Mouse (Mus musculus) neural tube, embryonic 14.5 days (tissue): ENCODE measurements around the gene Bgn. TPM values are rescaled to one million over a fixed set of nuclear protein-coding genes. Genes with fewer than 3 reads are reported as not detected.

Experiments used
- ATAC-seq: fragments of 200-750 bp; cut with Nextera tagmentation; 2 replicates; pipeline ENCODE4 v1.8.0; 2017; ENCODE audit warnings: low read depth, mild to moderate bottlenecking, moderate TSS enrichment, moderate library complexity
- H3K27ac ChIP-seq: fragments of 300-500 bp; sonication (generic); 2 replicates; pipeline ENCODE4 v1.5.1; 2014; ENCODE audit warnings: low read depth, mild to moderate bottlenecking, control low read depth, low read length, moderate library complexity, mixed read lengths
- H3K27me3 ChIP-seq: fragments of 300-500 bp; sonication (generic); 2 replicates; pipeline ENCODE4 v1.6.1; 2014; ENCODE audit warnings: low read length; ENCODE audit not compliant: control insufficient read depth, insufficient read depth
- H3K36me3 ChIP-seq: fragments of 300-500 bp; sonication (generic); 2 replicates; pipeline ENCODE4 v1.6.1; 2014; ENCODE audit warnings: low read length, mixed read lengths; ENCODE audit not compliant: control insufficient read depth, insufficient read depth
- H3K4me1 ChIP-seq: fragments of 300-500 bp; sonication (generic); 2 replicates; pipeline ENCODE4 v1.6.1; 2014; ENCODE audit warnings: low read length; ENCODE audit not compliant: control insufficient read depth, insufficient read depth
- H3K4me2 ChIP-seq: fragments of 300-500 bp; sonication (generic); 2 replicates; pipeline ENCODE4 v1.6.1; 2014; ENCODE audit warnings: mild to moderate bottlenecking, low read depth, low read length, control low read depth
- H3K4me3 ChIP-seq: fragments of 300-500 bp; sonication (generic); 2 replicates; pipeline ENCODE4 v1.5.1; 2014; ENCODE audit warnings: low read depth, low read length, control low read depth, mixed read lengths
- H3K9ac ChIP-seq: fragments of 300-500 bp; sonication (generic); replicated peaks from 2 replicates; pipeline ENCODE4 v1.6.1; 2014; ENCODE audit warnings: low read depth, mild to moderate bottlenecking, control low read depth, low read length, mixed read lengths
- H3K9me3 ChIP-seq: fragments of 300-500 bp; sonication (generic); 2 replicates; pipeline ENCODE4 v1.6.1; 2016; ENCODE audit warnings: low read length; ENCODE audit not compliant: control insufficient read depth
- WGBS: fragments of 180-500 bp; shearing (Covaris S2); extraction: QIAGEN DNeasy Blood & Tissue Kit; methylation state at CpG from one replicate; pipeline ENCODE4 v1.1.7; 2014; 5-methylcytosine and 5-hydroxymethylcytosine counted together
- polyA plus RNA-seq: library from polyadenylated mRNA; unstranded; fragments of >200 nt; fragmentation: Nextera tagmentation; extraction: Ambion mirVana; gene quantifications from 2 replicates; pipeline ENCODE4 v1.2.1, GENCODE M21; 2014

Bgn gene
- polyA plus RNA-seq, 1 experiment from 2014 or later = 8.3 TPM

DNA sequence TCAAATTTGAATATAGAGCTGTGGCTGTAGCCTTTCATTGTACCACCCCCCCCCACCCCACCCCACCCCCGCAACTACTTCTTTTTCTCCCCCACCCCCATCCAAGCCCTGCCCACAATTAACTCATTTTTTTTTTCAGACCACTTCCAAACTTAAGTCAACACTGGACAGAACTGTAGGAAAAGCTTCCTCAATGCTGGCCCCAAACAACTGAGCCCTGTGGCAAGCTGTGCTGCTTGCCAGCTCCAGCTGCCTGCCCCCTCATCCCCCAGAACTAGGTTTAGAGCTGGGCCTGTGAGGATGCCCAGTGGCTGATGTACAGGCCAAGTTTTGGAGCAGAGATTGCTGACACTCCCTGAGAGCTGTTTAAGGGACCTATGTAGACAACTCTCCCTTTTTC, 14.7 kb upstream of the Bgn start:
- Histone ChIP-seq H3K27me3 (no peaks in the 10 kb centered on the region), H3K36me3 (no peaks in the 10 kb centered on the region), H3K4me1 (no peaks in the 10 kb centered on the region), H3K9me3 (no peaks in the 10 kb centered on the region), H3K4me2 (no peak overlapping the region), H3K4me3 (no peak overlapping the region), H3K27ac (no peak overlapping the region), H3K9ac (no peak overlapping the region)
- ATAC-seq = no peak
- 55% methylated on average over 1 of the region's 1 CpGs for WGBS

DNA sequence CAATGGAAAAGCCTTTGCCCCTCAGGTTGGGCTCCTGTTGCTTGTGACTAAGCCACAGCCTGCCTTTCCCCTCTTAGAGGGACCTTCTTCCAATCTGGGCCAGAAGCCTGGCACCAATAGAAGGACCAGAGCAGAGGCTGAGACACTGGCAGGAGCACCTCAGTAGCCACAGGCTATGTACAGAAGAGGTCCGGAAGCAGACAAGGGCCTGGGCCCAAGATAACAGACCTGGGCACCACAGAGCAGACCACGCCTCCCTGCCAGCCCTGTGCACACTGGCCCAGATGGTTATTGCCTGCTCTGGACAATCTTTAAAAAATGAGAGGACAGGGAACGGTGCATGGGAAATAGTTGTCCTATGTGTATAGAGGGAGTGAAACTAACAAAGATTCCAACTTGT, 11.6 kb upstream of the Bgn start:
- no peak for ATAC-seq
- H3K27me3 ChIP-seq = no peaks in the 10 kb centered on the region
- 92% methylated on average over 3 of the region's 3 CpGs for WGBS
- no peak overlapping the region for H3K4me3 ChIP-seq
- H3K27ac ChIP-seq = no peak overlapping the region
- no peaks in the 10 kb centered on the region for H3K4me1 ChIP-seq
- H3K36me3 ChIP-seq = no peaks in the 10 kb centered on the region
- no peak overlapping the region for H3K4me2 ChIP-seq
- no peaks in the 10 kb centered on the region for H3K9me3 ChIP-seq
- no peak overlapping the region for H3K9ac ChIP-seq

GRCm38 (mm10) chrX:73474340-73475165, 8.8 kb upstream of the Bgn start:
- Histone ChIP-seq H3K9me3 (no peaks in the 10 kb centered on the region), H3K36me3 (no peaks in the 10 kb centered on the region), H3K4me1 (no peaks in the 10 kb centered on the region), H3K4me2 (no peak overlapping the region), H3K27me3 (no peaks in the 10 kb centered on the region), H3K9ac (no peak overlapping the region), H3K27ac (no peak overlapping the region), H3K4me3 (no peak overlapping the region)
- no peak for ATAC-seq
- 57% methylated on average over 12 of the region's 12 CpGs for WGBS

- H3K9ac ChIP-seq = no peak overlapping the region
- no peak overlapping the region for H3K27ac ChIP-seq
- no peak overlapping the region for H3K4me2 ChIP-seq
- H3K9me3 ChIP-seq = no peaks in the 10 kb centered on the region
- no peak for ATAC-seq
- 93% methylated on average over 1 of the region's 1 CpGs for WGBS
- no peaks in the 10 kb centered on the region for H3K27me3 ChIP-seq
- H3K36me3 ChIP-seq = no peaks in the 10 kb centered on the region
- no peaks in the 10 kb centered on the region for H3K4me1 ChIP-seq
- H3K4me3 ChIP-seq = no peak overlapping the region
Measured at GRCm38 (mm10) chrX:73475658-73476256, 7.6 kb upstream of the Bgn start.

- no peak overlapping the region for H3K4me3 ChIP-seq
- no peaks in the 10 kb centered on the region for H3K36me3 ChIP-seq
- WGBS = 76% methylated on average over 2 of the region's 2 CpGs
- no peak overlapping the region for H3K4me2 ChIP-seq
- no peak overlapping the region for H3K9ac ChIP-seq
- no peaks in the 10 kb centered on the region for H3K27me3 ChIP-seq
- no peak for ATAC-seq
- H3K4me1 ChIP-seq = no peaks in the 10 kb centered on the region
- no peak overlapping the region for H3K27ac ChIP-seq
- no peaks in the 10 kb centered on the region for H3K9me3 ChIP-seq
Measured at GRCm38 (mm10) chrX:73476621-73477020, 6.8 kb upstream of the Bgn start.

- Histone ChIP-seq H3K9me3 (no peaks in the 10 kb centered on the region), H3K4me2 (no peak overlapping the region), H3K9ac (no peak overlapping the region), H3K4me1 (no peaks in the 10 kb centered on the region), H3K27me3 (no peaks in the 10 kb centered on the region), H3K36me3 (no peaks in the 10 kb centered on the region), H3K4me3 (no peak overlapping the region), H3K27ac (no peak overlapping the region)
- ATAC-seq = no peak
- WGBS = 72% methylated on average over 2 of the region's 2 CpGs
Measured at GRCm38 (mm10) chrX:73477500-73477899, 5.9 kb upstream of the Bgn start.

GRCm38 (mm10) chrX:73479656-73480055, 3.7 kb upstream of the Bgn start:
- H3K36me3 ChIP-seq = no peaks in the 10 kb centered on the region
- H3K4me1 ChIP-seq = no peaks in the 10 kb centered on the region
- no peaks in the 10 kb centered on the region for H3K27me3 ChIP-seq
- H3K4me2 ChIP-seq = no peak overlapping the region
- no peak overlapping the region for H3K9ac ChIP-seq
- no peak for ATAC-seq
- H3K4me3 ChIP-seq = no peak overlapping the region
- H3K9me3 ChIP-seq = no peaks in the 10 kb centered on the region
- no peak overlapping the region for H3K27ac ChIP-seq

DNA sequence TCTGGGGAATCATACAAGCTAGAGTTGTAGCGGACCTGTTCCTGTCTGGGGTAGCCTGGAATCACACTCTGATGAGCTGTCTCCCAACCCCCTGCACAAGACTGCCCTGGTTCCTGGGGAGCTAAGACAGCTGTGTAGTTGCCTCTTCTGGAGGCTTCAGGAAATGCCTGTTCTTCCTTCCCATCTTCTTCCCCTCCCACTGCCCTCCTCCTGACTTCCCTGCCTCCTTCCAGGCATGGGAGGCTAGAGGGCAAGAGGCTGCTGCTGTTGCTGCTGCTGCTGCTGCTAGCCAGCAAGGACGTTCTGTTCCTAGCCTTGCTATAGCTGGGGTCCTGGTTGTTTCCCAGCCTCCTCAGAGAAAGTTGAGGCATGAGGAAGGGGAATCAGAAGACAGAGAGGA, 3.1 kb upstream of the Bgn start:
- Histone ChIP-seq H3K27ac (no peak overlapping the region), H3K27me3 (no peaks in the 10 kb centered on the region), H3K4me2 (no peak overlapping the region), H3K9me3 (no peaks in the 10 kb centered on the region), H3K9ac (no peak overlapping the region), H3K4me1 (no peaks in the 10 kb centered on the region), H3K4me3 (no peak overlapping the region), H3K36me3 (no peaks in the 10 kb centered on the region)
- WGBS = 72% methylated on average over 2 of the region's 2 CpGs
- no peak for ATAC-seq

GRCm38 (mm10) chrX:73482643-73483483, 539 bp upstream of the Bgn start:
- Histone ChIP-seq H3K4me2 (no peak overlapping the region), H3K9me3 (no peaks in the 10 kb centered on the region), H3K4me3 (no peak overlapping the region), H3K9ac (no peak overlapping the region), H3K4me1 (no peaks in the 10 kb centered on the region), H3K27ac (no peak overlapping the region), H3K27me3 (no peaks in the 10 kb centered on the region), H3K36me3 (no peaks in the 10 kb centered on the region)
- WGBS = 56% methylated on average over 3 of the region's 4 CpGs
- ATAC-seq = no peak
